Mouse (Mus musculus): ENCODE measurements around the gene Nt5dc2. TPM values are rescaled to one million over a fixed set of nuclear protein-coding genes. Genes with fewer than 3 reads are reported as not detected.

The Nt5dc2 gene
- polyA plus RNA-seq, 1 experiment from 2014 or later, result 569 TPM

DNA sequence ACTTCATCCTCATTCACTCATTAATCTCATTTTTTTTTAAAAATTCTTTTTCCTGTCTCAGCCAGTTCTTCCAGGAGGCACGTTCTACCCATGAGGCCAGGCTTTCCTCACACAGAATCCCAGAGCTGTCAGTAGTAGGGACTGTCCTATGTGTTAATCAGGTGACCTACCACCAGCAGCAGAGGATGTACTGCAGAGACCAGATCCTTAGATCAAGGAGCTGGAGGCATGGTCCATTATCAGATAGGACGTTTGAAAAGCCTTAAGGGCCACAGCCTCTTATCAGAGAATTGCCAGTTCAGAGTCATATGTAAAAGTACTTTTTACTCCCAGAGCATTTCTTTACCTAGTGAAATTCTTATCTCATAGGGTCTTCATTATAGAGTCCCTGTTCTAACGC is 16.8 kb upstream of the Nt5dc2 start:
- Histone ChIP-seq H3K4me2 (ENCODE audit: low read depth, severe bottlenecking) (no peak overlapping the region), H3K27me3 (ENCODE audit: control insufficient read depth, insufficient read depth, low read length) (no peaks in the 10 kb centered on the region), H3K27ac (replicated peaks; ENCODE audit: low read depth, low read length) (no peak overlapping the region), H3K9ac (ENCODE audit: low read length) (no peak overlapping the region), H3K4me1 (ENCODE audit: control insufficient read depth, insufficient read depth, low read length) (no peaks in the 10 kb centered on the region), H3K4me3 (ENCODE audit: low read depth, low read length) (no peak overlapping the region), H3K9me3 (ENCODE audit: control insufficient read depth, low read length) (no peaks in the 10 kb centered on the region), H3K36me3 (ENCODE audit: control insufficient read depth, insufficient read depth, low read length) (peaks cover 27% of the 10 kb centered on the region)
- no peak for ATAC-seq (ENCODE audit: insufficient number of reproducible peaks, low FRiP score, low TSS enrichment, low read depth)
- WGBS, result 84% methylated on average over 3 of the region's 3 CpGs
- DNase-seq (ENCODE audit: low spot score), result no peak

- ATAC-seq (ENCODE audit: insufficient number of reproducible peaks, low FRiP score, low TSS enrichment, low read depth), result no peak
- H3K4me1 ChIP-seq (ENCODE audit: control insufficient read depth, insufficient read depth, low read length), result no peaks in the 10 kb centered on the region
- no peak overlapping the region for H3K27ac ChIP-seq (replicated peaks; ENCODE audit: low read depth, low read length)
- no peaks in the 10 kb centered on the region for H3K27me3 ChIP-seq (ENCODE audit: control insufficient read depth, insufficient read depth, low read length)
- H3K4me3 ChIP-seq (ENCODE audit: low read depth, low read length), result no peak overlapping the region
- H3K9me3 ChIP-seq (ENCODE audit: control insufficient read depth, low read length), result no peaks in the 10 kb centered on the region
- peaks cover 23% of the 10 kb centered on the region; the same call in 1 of the 2 replicates for H3K36me3 ChIP-seq (ENCODE audit: control insufficient read depth, insufficient read depth, low read length)
- WGBS, result 75% methylated on average over 2 of the region's 2 CpGs
- H3K9ac ChIP-seq (ENCODE audit: low read length), result no peak overlapping the region
- no peak for DNase-seq (ENCODE audit: low spot score)
- no peak overlapping the region for H3K4me2 ChIP-seq (ENCODE audit: low read depth, severe bottlenecking)
Measured at GRCm38 (mm10) chr14:31115522-31115921, 15.3 kb upstream of the Nt5dc2 start.

DNA sequence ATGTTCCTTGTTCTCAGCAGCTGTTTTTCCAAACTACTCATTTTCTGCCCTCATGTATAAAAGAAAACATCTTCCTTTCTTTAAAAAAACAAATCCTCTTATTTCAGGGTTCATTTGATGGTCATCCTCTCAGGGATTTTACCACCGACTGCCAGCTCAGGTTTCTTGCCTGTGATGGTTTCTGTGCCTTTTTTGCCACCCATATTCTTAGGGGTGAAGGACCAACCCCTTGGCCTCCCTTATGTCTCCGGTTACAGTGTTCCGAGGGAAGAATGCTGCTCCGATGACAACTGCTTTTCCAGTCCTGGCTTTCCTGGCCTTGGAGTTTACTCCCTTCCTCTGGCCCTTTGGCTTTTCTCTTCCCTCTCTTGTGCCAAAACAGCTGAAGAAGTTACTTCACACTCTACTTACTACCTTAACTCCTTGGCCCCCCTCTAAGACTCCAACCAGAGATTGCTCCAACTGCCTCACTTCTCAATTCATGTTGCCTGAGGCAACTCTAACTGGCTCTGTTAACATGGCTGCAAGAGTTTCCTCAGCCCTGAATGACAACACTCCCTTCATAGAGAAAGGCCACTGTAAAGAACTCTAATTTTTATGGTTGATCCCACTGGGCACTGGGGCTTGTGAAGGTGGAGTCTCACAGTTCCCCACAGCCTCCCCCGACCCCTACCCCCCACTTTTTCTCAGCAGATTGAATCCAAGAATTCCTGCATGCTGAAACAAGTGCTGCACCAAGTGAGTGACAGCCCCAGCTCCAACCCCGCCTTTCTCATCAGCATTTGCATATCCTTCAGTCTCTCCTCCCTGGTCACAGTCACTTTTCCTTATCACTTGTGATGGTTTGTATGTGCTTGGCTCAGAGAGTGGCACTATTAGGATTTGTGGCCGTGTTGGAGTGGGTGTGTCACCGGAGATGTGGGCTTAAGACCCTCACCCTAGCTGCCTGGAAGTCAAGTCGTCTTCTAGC is 5.5 kb upstream of the Nt5dc2 start:
- Histone ChIP-seq H3K27me3 (ENCODE audit: control insufficient read depth, insufficient read depth, low read length) (no peaks in the 10 kb centered on the region), H3K4me1 (ENCODE audit: control insufficient read depth, insufficient read depth, low read length) (peaks cover 13% of the 10 kb centered on the region), H3K36me3 (ENCODE audit: control insufficient read depth, insufficient read depth, low read length) (no peaks in the 10 kb centered on the region; the same call in 1 of the 2 replicates), H3K27ac (replicated peaks; ENCODE audit: low read depth, low read length) (peak overlapping the region; percentile 47; the same call in 1 of the 2 replicates), H3K4me3 (ENCODE audit: low read depth, low read length) (no peak overlapping the region), H3K4me2 (ENCODE audit: low read depth, severe bottlenecking) (peak overlapping the region; percentile 5; the same call in 1 of the 2 replicates), H3K9me3 (ENCODE audit: control insufficient read depth, low read length) (no peaks in the 10 kb centered on the region), H3K9ac (ENCODE audit: low read length) (peak overlapping the region; percentile 34)
- ATAC-seq (ENCODE audit: insufficient number of reproducible peaks, low FRiP score, low TSS enrichment, low read depth), result no peak
- WGBS, result 56% methylated on average over 9 of the region's 9 CpGs
- no peak for DNase-seq (ENCODE audit: low spot score)

GRCm38 (mm10) chr14:31126826-31127225 is 4.0 kb upstream of the Nt5dc2 start:
- 92% methylated on average over 8 of the region's 8 CpGs for WGBS
- Histone ChIP-seq H3K4me2 (ENCODE audit: low read depth, severe bottlenecking) (no peak overlapping the region), H3K4me3 (ENCODE audit: low read depth, low read length) (no peak overlapping the region), H3K4me1 (ENCODE audit: control insufficient read depth, insufficient read depth, low read length) (peaks cover 15% of the 10 kb centered on the region), H3K36me3 (ENCODE audit: control insufficient read depth, insufficient read depth, low read length) (no peaks in the 10 kb centered on the region; the same call in 1 of the 2 replicates), H3K27ac (replicated peaks; ENCODE audit: low read depth, low read length) (no peak overlapping the region), H3K9ac (ENCODE audit: low read length) (no peak overlapping the region), H3K27me3 (ENCODE audit: control insufficient read depth, insufficient read depth, low read length) (no peaks in the 10 kb centered on the region), H3K9me3 (ENCODE audit: control insufficient read depth, low read length) (no peaks in the 10 kb centered on the region)
- ATAC-seq (ENCODE audit: insufficient number of reproducible peaks, low FRiP score, low TSS enrichment, low read depth), result no peak
- DNase-seq (ENCODE audit: low spot score), result no peak

- no peak for ATAC-seq (ENCODE audit: insufficient number of reproducible peaks, low FRiP score, low TSS enrichment, low read depth)
Measured at GRCm38 (mm10) chr14:31128101-31128825, 2.6 kb upstream of the Nt5dc2 start.

DNA sequence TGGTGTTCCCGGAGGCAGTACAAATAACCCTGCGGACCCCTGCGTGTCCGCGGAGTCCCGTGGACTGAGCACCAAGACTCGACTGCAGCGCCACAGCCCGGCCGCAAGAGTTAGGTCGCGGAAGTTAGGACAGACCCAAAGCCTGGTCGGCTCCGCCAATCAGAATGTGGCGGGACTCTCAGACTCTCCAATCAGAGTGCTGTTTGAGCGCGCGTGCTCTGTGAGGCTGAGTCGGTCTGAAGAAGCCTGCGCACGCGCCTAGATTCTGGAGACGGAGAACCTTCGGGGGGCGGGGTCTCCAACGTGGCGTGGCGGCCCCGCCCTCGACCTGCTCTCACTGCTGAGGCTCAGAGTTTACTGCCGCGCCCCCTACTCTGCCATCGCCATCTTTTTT is 2.0 kb upstream of the Nt5dc2 start, which contains the start of gene Smim4:
Gene Smim4, minus strand, starts transcription at position 131 of the 394 bp plus-strand sequence.
- Histone ChIP-seq H3K9me3 (ENCODE audit: control insufficient read depth, low read length) (no peaks in the 10 kb centered on the region), H3K4me3 (ENCODE audit: low read depth, low read length) (peak within 1 kb of the TSS; percentile 44), H3K27ac (replicated peaks; ENCODE audit: low read depth, low read length) (0 out of 2 replicates have a peak within 1 kb of the TSS, but pooled peaks have one; percentile 88), H3K27me3 (ENCODE audit: control insufficient read depth, insufficient read depth, low read length) (no peaks in the 10 kb centered on the region), H3K9ac (ENCODE audit: low read length) (peak within 1 kb of the TSS; percentile 53), H3K36me3 (ENCODE audit: control insufficient read depth, insufficient read depth, low read length) (peaks cover under 1% of the 10 kb centered on the region; the same call in 1 of the 2 replicates), H3K4me2 (ENCODE audit: low read depth, severe bottlenecking) (peak within 1 kb of the TSS; percentile 92), H3K4me1 (ENCODE audit: control insufficient read depth, insufficient read depth, low read length) (peaks cover 23% of the 10 kb centered on the region)
- peak; percentile 99 for DNase-seq (ENCODE audit: low spot score)
- peak; percentile 91 for ATAC-seq (ENCODE audit: insufficient number of reproducible peaks, low FRiP score, low TSS enrichment, low read depth)
- WGBS, result under 1% methylated on average over 33 of the region's 33 CpGs

More at GRCm38 (mm10) chr14:31128101-31128825, 2.6 kb upstream of the Nt5dc2 start:
- peak overlapping the region; percentile 44 for H3K4me3 ChIP-seq (ENCODE audit: low read depth, low read length)
- H3K4me1 ChIP-seq (ENCODE audit: control insufficient read depth, insufficient read depth, low read length), result peaks cover 23% of the 10 kb centered on the region
- H3K36me3 ChIP-seq (ENCODE audit: control insufficient read depth, insufficient read depth, low read length), result no peaks in the 10 kb centered on the region; the same call in 1 of the 2 replicates
- H3K9ac ChIP-seq (ENCODE audit: low read length), result peak overlapping the region; percentile 53
- H3K9me3 ChIP-seq (ENCODE audit: control insufficient read depth, low read length), result no peaks in the 10 kb centered on the region
- H3K4me2 ChIP-seq (ENCODE audit: low read depth, severe bottlenecking), result peak overlapping the region; percentile 92
- no peaks in the 10 kb centered on the region for H3K27me3 ChIP-seq (ENCODE audit: control insufficient read depth, insufficient read depth, low read length)
- H3K27ac ChIP-seq (replicated peaks; ENCODE audit: low read depth, low read length), result 0 out of 2 replicates have a peak overlapping the region, but pooled peaks have one; percentile 45
- WGBS, result 1% methylated on average over 23 of the region's 23 CpGs
- DNase-seq (ENCODE audit: low spot score), result peak; percentile 61

DNA sequence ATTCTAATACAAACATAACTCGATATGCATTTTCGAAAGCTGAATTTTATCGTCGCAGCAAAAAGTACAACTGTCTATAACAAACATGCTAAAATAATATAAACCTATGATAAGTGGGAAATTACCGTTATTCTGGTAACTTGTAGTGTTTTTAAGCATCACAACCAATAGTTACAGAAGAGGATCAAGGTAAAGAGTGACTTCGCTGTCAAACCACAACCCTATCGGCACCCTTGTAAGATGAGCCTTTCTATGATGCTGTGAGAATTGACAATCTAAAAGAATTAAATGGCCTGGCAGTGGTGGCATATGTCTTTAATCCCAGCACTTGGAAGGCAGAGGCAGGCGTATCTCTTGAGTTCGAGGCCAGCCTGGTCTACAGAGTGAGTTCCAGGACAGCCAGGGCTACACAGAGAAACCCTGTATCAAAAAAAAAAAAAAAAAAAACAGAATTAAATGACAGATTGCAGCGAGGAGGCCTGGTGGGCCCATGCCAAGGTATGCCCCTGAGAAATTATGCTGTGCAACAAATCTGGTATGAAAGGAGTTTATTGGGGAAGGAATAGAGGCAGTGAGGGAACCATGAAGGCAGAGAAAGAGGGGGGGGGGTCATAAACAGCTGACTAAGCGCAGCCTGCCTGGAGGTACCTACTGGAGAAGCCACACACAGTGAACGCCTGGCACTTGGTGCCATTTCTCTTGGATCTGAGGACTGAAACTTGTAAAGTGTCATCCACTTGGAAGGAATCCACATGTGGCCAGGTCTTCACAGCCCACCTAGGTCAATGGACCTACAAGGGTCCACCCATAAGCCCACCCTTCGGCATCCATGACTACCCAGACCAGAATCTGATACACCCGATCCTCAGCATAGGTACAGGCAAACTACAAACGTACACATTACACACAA is 1.3 kb upstream of the Nt5dc2 start:
- no peak for ATAC-seq (ENCODE audit: insufficient number of reproducible peaks, low FRiP score, low TSS enrichment, low read depth)
- H3K9me3 ChIP-seq (ENCODE audit: control insufficient read depth, low read length), result no peaks in the 10 kb centered on the region
- H3K4me2 ChIP-seq (ENCODE audit: low read depth, severe bottlenecking), result peak overlapping the region; percentile 81
- H3K4me1 ChIP-seq (ENCODE audit: control insufficient read depth, insufficient read depth, low read length), result peaks cover 23% of the 10 kb centered on the region
- no peak overlapping the region; the same call in 1 of the 2 replicates for H3K4me3 ChIP-seq (ENCODE audit: low read depth, low read length)
- no peak overlapping the region for H3K9ac ChIP-seq (ENCODE audit: low read length)
- no peaks in the 10 kb centered on the region for H3K27me3 ChIP-seq (ENCODE audit: control insufficient read depth, insufficient read depth, low read length)
- 0 out of 2 replicates have a peak, but pooled peaks cover 2% of the 10 kb centered on the region for H3K36me3 ChIP-seq (ENCODE audit: control insufficient read depth, insufficient read depth, low read length)
- WGBS, result 69% methylated on average over 15 of the region's 15 CpGs
- H3K27ac ChIP-seq (replicated peaks; ENCODE audit: low read depth, low read length), result peak overlapping the region; percentile 88; the same call in 1 of the 2 replicates
- peak; percentile 41 for DNase-seq (ENCODE audit: low spot score)

All from limb, embryonic 11.5 days (tissue).